Mouse (Mus musculus) embryonic fibroblast, embryonic 13.5 days (primary cell): ENCODE measurements at regions not wholly inside any gene's neighbourhood (a gene's known extent, or its start where the extent isn't known, plus 50 kb on each side); places are given as distances from the start of the nearest gene placed in this dataset.

Source experiments
- CTCF ChIP-seq: IDR thresholded peaks from 2 replicates; pipeline ENCODE4 v1.5.1; 2011; ENCODE audit warnings: mild to moderate bottlenecking, control low read depth, low read length, moderate library complexity, borderline replicate concordance; ENCODE audit not compliant: insufficient read depth
- POLR2A ChIP-seq: IDR thresholded peaks from 2 replicates; pipeline ENCODE4 v1.6.1; 2011; ENCODE audit warnings: low read depth, mild to moderate bottlenecking, control low read depth, low read length, moderate library complexity

DNA sequence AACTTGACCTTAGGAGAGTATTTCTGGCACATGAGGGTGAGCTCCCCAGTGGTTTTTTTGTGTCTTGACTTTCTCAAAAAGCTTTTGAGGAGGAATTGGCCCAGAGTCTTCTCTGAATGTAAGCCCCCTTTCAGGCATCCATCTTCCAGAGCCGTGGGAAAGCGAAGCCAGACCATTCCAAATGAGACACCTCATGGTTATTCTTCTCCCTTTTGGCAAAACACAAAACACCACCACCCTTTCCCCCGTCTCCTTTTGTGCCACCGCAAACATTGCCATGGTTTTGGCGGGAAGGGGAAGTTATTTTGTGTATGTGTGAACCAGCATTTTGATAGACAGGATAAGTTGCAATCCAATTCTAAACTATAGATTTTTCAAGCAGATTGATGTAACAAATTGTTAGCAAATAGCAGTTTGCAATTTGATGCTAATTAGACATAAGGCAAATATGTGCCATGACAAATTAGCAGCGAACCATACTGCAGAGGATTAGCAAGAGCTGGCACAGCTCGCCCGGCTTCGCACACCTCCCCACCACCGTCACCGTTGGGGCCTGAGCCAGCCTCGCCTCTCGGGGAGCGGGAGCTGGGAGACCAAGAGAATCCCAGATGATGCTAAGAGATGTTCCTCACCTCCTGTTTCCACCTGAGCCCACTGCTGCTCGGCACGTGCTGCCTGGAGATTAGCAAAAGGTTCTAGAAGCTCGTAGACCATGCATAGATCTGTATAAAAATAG lies 404.9 kb upstream of the Zfp507 start:
- TF ChIP-seq CTCF: no peak
- TF ChIP-seq POLR2A: no peak
